Mouse (Mus musculus): ENCODE results near the gene Ltc4s. TPM values are rescaled to one million over a fixed set of nuclear protein-coding genes. Genes with fewer than 3 reads are reported as not detected.

The Ltc4s gene
- polyA plus RNA-seq, 2 experiments from 2014 or later, result not detected

- no peak for ATAC-seq
These were observed 6.9 kb upstream of the Ltc4s start for GRCm38 (mm10) chr11:50245269-50245668.

- ATAC-seq, result no peak
These were observed 5.5 kb upstream of the Ltc4s start for GRCm38 (mm10) chr11:50243926-50244325.

GRCm38 (mm10) chr11:50240235-50240911 lies 2.0 kb upstream of the Ltc4s start:
- no peak for ATAC-seq

- no peak for ATAC-seq
These were observed 690 bp upstream of the Ltc4s start for GRCm38 (mm10) chr11:50238821-50239791.

GRCm38 (mm10) chr11:50236937-50237835 lies 1.2 kb downstream of the Ltc4s start:
- ATAC-seq, result peak; percentile 56

GRCm38 (mm10) chr11:50236540-50236936 lies 1.9 kb downstream of the Ltc4s start:
- peak; percentile 93 for ATAC-seq

GRCm38 (mm10) chr11:50234606-50235005 lies 3.8 kb downstream of the Ltc4s start:
- no peak for ATAC-seq

GRCm38 (mm10) chr11:50233993-50234392 lies 4.4 kb downstream of the Ltc4s start:
- no peak for ATAC-seq

GRCm38 (mm10) chr11:50233022-50233421 lies 5.4 kb downstream of the Ltc4s start:
- ATAC-seq, result no peak

GRCm38 (mm10) chr11:50231411-50231810 lies 7.0 kb downstream of the Ltc4s start:
- peak; percentile 64 for ATAC-seq

GRCm38 (mm10) chr11:50230481-50231304 lies 7.7 kb downstream of the Ltc4s start:
- ATAC-seq, result peak; percentile 29

- ATAC-seq, result no peak
These were observed 9.0 kb downstream of the Ltc4s start for GRCm38 (mm10) chr11:50229252-50229910.

- ATAC-seq, result no peak
These were observed 9.6 kb downstream of the Ltc4s start for GRCm38 (mm10) chr11:50228772-50229171.

GRCm38 (mm10) chr11:50227736-50228135 lies 10.7 kb downstream of the Ltc4s start:
- no peak for ATAC-seq

GRCm38 (mm10) chr11:50227226-50227625 lies 11.2 kb downstream of the Ltc4s start:
- no peak for ATAC-seq

- ATAC-seq, result no peak
These were observed 12.0 kb downstream of the Ltc4s start for GRCm38 (mm10) chr11:50226406-50226805.

GRCm38 (mm10) chr11:50225611-50226378 lies 12.6 kb downstream of the Ltc4s start:
- ATAC-seq, result peak; percentile 30

GRCm38 (mm10) chr11:50224671-50225530 lies 13.5 kb downstream of the Ltc4s start:
- ATAC-seq, result peak; percentile 56

All from CD4-positive, CD25-positive, alpha-beta regulatory T cell, adult 4 months (primary cell).